21 mouse cellular contexts compared by ENCODE assay signal in the genomic region with DNA sequence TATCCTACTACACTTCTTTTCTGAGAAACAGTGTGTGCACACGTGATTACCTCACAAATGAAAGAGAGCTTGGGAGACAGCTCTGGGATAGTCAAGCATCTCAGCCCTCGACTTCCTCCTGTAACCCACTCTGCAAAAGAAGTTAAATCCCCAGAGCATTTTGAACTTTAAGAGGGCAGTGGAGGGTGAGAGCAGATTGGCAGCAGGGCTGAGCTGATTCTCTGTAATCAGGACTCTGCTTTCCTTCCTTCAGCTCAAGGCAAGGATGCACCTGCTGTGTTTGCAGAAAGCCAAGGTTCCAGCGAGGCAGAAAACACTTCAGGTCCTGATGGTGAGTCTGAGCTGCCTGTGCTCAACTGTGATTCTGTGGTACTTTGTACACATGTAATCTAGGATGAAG.
A peak's percentile ranks its signal among the peaks of the same experiment; 100 is the strongest.
DNase-seq lines count a peak whose midpoint lies in the region; ATAC-seq and TF ChIP-seq lines count a peak whose summit lies in the region.
"Had no signal": no experiment of that assay in that cellular context is flagged by ENCODE, and none has a peak within 500 bp of the region (broad histone marks: within the 10 kb centered on the region; RNA-seq: fewer than 3 reads in every experiment).

No protein-coding gene starts in this region.

- H3K4me1 ChIP-seq in forebrain, embryonic 14.5 days (ENCODE audit: control insufficient read depth, insufficient read depth, low read length), result no peaks in the 10 kb centered on the region; the same call in 1 of the 2 replicates
- H3K4me1 ChIP-seq in forebrain, postnatal 0 days (ENCODE audit: insufficient read depth), result no peaks in the 10 kb centered on the region
- H3K4me1 ChIP-seq in midbrain, embryonic 11.5 days (ENCODE audit: control insufficient read depth, insufficient read depth, low read length), result no peaks in the 10 kb centered on the region
- H3K4me1 ChIP-seq: embryonic facial prominence, embryonic 13.5 days; heart, embryonic 15.5 days; liver, embryonic 13.5 days; lung, embryonic 15.5 days; neural tube, embryonic 15.5 days had no signal

- ATAC-seq in forebrain, embryonic 14.5 days, result no peak
- ATAC-seq in forebrain, postnatal 0 days, result no peak
- peak; percentile 24; the same call in 1 of the 2 replicates for ATAC-seq in midbrain, embryonic 11.5 days (ENCODE audit: low FRiP score)
- ATAC-seq in megakaryocyte, adult 5-6 weeks (ENCODE audit: poor library complexity, severe bottlenecking), result no peak
- ATAC-seq: intestine, embryonic 16.5 days had no signal

- H3K27ac ChIP-seq in forebrain, embryonic 14.5 days (ENCODE audit: low read depth, low read length), result no peak overlapping the region
- H3K27ac ChIP-seq in forebrain, postnatal 0 days (ENCODE audit: low read depth, low read length), result no peak overlapping the region
- H3K27ac ChIP-seq in midbrain, embryonic 11.5 days (ENCODE audit: low read depth, low read length), result 0 out of 2 replicates have a peak overlapping the region, but pooled peaks have one; percentile 1
- H3K27ac ChIP-seq: embryonic facial prominence, embryonic 13.5 days; heart, adult 2 months; heart, embryonic 15.5 days; kidney, postnatal 0 days; layer of hippocampus, adult 2 months; liver, embryonic 13.5 days; lung, embryonic 15.5 days; neural tube, embryonic 15.5 days had no signal

- no peak for TF ChIP-seq POLR2A in brain, embryonic 14.5 days (IDR thresholded peaks at IDR 0.05; ENCODE audit: borderline replicate concordance, extremely low read depth, insufficient read depth, insufficient read length, poor library complexity, severe bottlenecking)

- no peaks in the 10 kb centered on the region for H3K9me3 ChIP-seq in forebrain, embryonic 14.5 days (replicated peaks; ENCODE audit: control insufficient read depth, low read length)
- no peaks in the 10 kb centered on the region for H3K9me3 ChIP-seq in forebrain, postnatal 0 days (ENCODE audit: low read length)
- no peaks in the 10 kb centered on the region for H3K9me3 ChIP-seq in midbrain, embryonic 11.5 days (ENCODE audit: control insufficient read depth, low read length)
- H3K9me3 ChIP-seq: embryonic facial prominence, embryonic 13.5 days; heart, embryonic 15.5 days; liver, embryonic 13.5 days; lung, embryonic 15.5 days; neural tube, embryonic 15.5 days had no signal

- WGBS in forebrain, embryonic 14.5 days, result 3% methylated on average over 3 of the region's 3 CpGs
- WGBS in forebrain, postnatal 0 days, result 8% methylated on average over 3 of the region's 3 CpGs
- WGBS in midbrain, embryonic 11.5 days, result 11% methylated on average over 3 of the region's 3 CpGs

- peak; percentile 16 for DNase-seq in forebrain, embryonic 14.5 days (ENCODE audit: low spot score)
- DNase-seq in forebrain, postnatal 0 days, result no peak
- DNase-seq in brain, embryonic 14.5 days (ENCODE audit: low read depth), result peak; percentile 54
- DNase-seq in cerebellum, adult 8-10 months, result peak; percentile 35
- no peak for DNase-seq in midbrain, embryonic 11.5 days (ENCODE audit: low spot score, missing footprints)
- DNase-seq in thymus, postnatal 10 days (ENCODE audit: low spot score in 2 of 2), result no peak
- no peak for DNase-seq in kidney, adult 18-20 months
- DNase-seq: adrenal gland, postnatal 10 days; gastrocnemius, postnatal 10 days; heart, adult 2 months; liver, embryonic 13.5 days; thymus, adult 2 months had no signal

- no peak overlapping the region for H3K4me2 ChIP-seq in forebrain, embryonic 14.5 days (ENCODE audit: low read length)
- no peak overlapping the region for H3K4me2 ChIP-seq in forebrain, postnatal 0 days (ENCODE audit: low read depth)
- no peak overlapping the region for H3K4me2 ChIP-seq in midbrain, embryonic 11.5 days
- H3K4me2 ChIP-seq: embryonic facial prominence, embryonic 13.5 days; heart, embryonic 15.5 days; liver, embryonic 13.5 days; lung, embryonic 15.5 days; neural tube, embryonic 15.5 days had no signal

- H3K9ac ChIP-seq in forebrain, embryonic 14.5 days (ENCODE audit: low read length), result no peak overlapping the region
- H3K9ac ChIP-seq in forebrain, postnatal 0 days, result no peak overlapping the region
- no peak overlapping the region for H3K9ac ChIP-seq in midbrain, embryonic 11.5 days (ENCODE audit: low read length)
- H3K9ac ChIP-seq: embryonic facial prominence, embryonic 13.5 days; heart, embryonic 15.5 days; liver, embryonic 13.5 days; lung, embryonic 15.5 days; neural tube, embryonic 15.5 days had no signal

- no peak overlapping the region for H3K4me3 ChIP-seq in forebrain, embryonic 14.5 days (ENCODE audit: low read depth, low read length)
- no peak overlapping the region for H3K4me3 ChIP-seq in forebrain, postnatal 0 days (ENCODE audit: low read depth, low read length)
- H3K4me3 ChIP-seq in midbrain, embryonic 11.5 days (ENCODE audit: low read depth, low read length), result no peak overlapping the region
- H3K4me3 ChIP-seq: embryonic facial prominence, embryonic 13.5 days; heart, adult 2 months; heart, embryonic 15.5 days; layer of hippocampus, adult 2 months; liver, embryonic 13.5 days; lung, embryonic 15.5 days; myocyte; neural tube, embryonic 15.5 days had no signal

- no peaks in the 10 kb centered on the region for H3K36me3 ChIP-seq in forebrain, embryonic 14.5 days (ENCODE audit: control insufficient read depth, insufficient read depth, low read length)
- no peaks in the 10 kb centered on the region for H3K36me3 ChIP-seq in forebrain, postnatal 0 days (ENCODE audit: insufficient read depth)
- no peaks in the 10 kb centered on the region for H3K36me3 ChIP-seq in midbrain, embryonic 11.5 days (ENCODE audit: control insufficient read depth, insufficient read depth, low read length)
- H3K36me3 ChIP-seq: embryonic facial prominence, embryonic 13.5 days; heart, embryonic 15.5 days; liver, embryonic 13.5 days; lung, embryonic 15.5 days; neural tube, embryonic 15.5 days had no signal

- TF ChIP-seq CTCF in forebrain, postnatal 0 days (IDR thresholded peaks at IDR 0.05; ENCODE audit: low read depth), result no peak
- no peak for TF ChIP-seq CTCF in brain, embryonic 14.5 days (IDR thresholded peaks at IDR 0.05; ENCODE audit: borderline replicate concordance, extremely low read depth, insufficient read depth, insufficient read length)

- no peaks in the 10 kb centered on the region for H3K27me3 ChIP-seq in forebrain, embryonic 14.5 days (replicated peaks; ENCODE audit: control insufficient read depth, insufficient read depth, low read length)
- H3K27me3 ChIP-seq in forebrain, postnatal 0 days (ENCODE audit: insufficient read depth, low read length), result no peaks in the 10 kb centered on the region
- no peaks in the 10 kb centered on the region for H3K27me3 ChIP-seq in midbrain, embryonic 11.5 days (ENCODE audit: control insufficient read depth, insufficient read depth, low read length)
- H3K27me3 ChIP-seq: embryonic facial prominence, embryonic 13.5 days; heart, embryonic 15.5 days; liver, embryonic 13.5 days; lung, embryonic 15.5 days; neural tube, embryonic 15.5 days had no signal

Comparison
In these comparisons a context has a peak if more than half of its experiments do, and no peak if none do; other contexts are left out.
1. DNase-seq: peak in forebrain, embryonic 14.5 days (single experiment), brain, embryonic 14.5 days (single experiment) and cerebellum, adult 8-10 months (single experiment); none in forebrain, postnatal 0 days (single experiment), midbrain, embryonic 11.5 days (single experiment), thymus, postnatal 10 days (0 of 2) and kidney, adult 18-20 months (single experiment).